Mouse (Mus musculus) left cerebral cortex, adult 8-10 months (tissue): Measurements from ENCODE around the gene Hpse2. TPM values are rescaled to one million over a fixed set of nuclear protein-coding genes. Genes with fewer than 3 reads are reported as not detected.

Experiments
- DNase-seq, 2 experiments: peaks; one replicate each; pipeline ENCODE4 v3.0.0; 2022; ENCODE audit warnings: low spot score in 2 of 2
- total RNA-seq, 4 experiments: library from RNA; stranded (reverse); gene quantifications; 2 replicates each; pipeline ENCODE4 v1.2.4; 2022

Gene Hpse2
- total RNA-seq, 4 experiments from 2014 or later: 0.08 to 0.13 (median 0.09) TPM; not detected in 1

DNA sequence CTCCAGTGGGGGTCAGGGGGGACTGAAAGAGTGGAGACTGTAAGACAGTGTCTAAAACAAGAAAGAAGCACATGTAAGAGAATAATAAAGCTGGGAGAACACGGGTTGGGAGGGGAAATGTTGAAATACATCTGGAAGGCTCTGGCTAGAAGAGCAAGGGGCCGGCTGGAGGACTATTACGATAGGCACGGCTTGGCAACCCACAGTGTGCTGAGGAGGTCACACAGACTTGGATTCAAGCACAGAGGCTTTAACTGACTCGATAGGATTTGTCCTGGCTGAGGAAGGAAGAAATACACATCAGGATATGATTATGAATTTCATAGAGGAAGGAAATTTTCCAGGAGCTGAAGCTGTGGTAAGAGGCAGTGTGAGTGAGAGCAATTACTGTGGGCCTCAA is 414.4 kb downstream of the Hpse2 start:
- no peak for DNase-seq

DNA sequence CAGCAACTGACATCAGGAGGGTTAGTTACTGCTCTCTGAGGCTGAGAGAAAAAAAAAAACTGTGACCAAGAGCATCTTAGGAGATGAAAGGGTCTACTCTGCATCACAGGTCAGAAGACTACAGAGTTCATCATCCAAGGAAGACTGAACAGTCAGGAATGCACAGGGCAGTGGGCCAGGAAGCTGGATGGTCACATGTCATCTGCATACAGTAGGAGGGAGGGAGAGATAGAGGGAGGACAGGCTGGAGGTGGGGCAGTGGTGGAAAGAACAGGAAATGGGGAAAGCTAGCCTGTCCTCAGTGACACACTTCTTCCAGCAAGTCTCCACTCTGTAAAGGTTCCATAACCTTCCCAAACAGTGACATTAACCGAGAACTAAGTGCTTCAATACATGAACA is 423.0 kb downstream of the Hpse2 start:
- DNase-seq: no peak

DNA sequence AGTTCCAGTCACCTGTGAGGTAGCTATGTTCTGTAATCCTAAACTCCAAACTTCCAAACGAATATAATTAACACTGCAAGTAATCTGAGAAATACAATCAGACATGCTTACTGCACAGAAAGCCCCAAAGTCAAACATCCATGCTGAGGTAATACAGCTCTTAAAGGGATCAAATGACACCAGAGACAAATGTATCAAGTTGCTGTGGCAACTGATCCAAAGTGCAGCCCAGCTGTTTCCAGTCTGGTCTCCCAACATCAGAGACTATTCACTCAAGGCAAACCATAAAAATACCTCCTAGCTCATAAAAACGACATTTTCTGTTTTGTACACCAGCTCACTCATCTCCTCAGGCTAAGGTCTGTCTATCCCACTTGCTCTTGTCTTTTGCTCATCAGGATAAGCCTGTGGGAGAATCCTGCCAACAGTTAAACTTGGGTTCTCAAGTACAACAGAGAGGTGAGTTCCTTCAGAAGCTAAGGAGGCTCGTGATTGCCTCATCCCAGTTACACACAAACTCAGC is 440.0 kb downstream of the Hpse2 start:
- no peak for DNase-seq

DNA sequence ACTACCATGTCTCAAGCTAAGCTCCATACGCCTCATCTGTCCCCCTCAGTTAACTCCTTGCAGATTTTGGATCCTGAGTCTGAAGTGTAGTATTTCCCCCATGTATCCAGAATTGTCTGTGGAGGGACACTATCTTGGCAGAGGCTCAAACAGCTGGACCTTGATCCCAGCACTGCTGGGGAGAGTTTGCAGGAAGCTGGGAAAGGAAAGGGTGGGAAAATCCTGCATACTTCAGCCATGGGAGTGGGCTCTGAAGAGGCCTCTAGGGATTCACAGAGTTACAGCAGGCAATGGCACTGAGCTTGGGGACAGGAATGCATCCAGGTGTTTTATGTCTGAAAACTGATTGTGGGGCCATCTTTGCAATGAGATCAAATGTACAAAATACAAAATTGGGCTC is 450.6 kb downstream of the Hpse2 start:
- no peak for DNase-seq

DNA sequence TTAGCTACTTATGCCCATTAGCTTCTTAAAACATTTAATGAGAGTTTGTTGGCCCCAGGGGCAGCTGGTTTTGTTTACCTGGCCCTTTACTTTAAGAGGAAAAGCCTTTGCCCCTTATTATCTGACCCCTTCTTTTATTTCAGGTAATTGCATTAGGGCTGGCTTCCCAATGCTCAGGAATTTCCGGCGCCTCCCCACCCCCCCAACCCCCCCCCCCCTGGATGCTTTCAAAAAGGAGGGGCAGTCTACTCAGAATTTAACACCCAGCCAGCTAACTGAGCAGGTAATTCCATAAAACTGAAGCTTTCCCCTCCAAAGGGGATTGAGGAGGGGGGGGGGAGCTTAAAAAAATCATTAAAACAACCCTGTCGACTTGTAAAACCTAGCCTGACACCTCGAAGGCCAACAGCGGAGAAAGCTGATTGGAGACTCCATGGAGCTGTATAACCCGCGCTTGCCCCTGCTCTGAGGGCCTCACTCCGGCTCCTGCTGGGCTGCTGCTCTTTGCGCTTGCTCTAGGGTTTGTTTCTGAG is 451.4 kb downstream of the Hpse2 start:
- DNase-seq: no peak

DNA sequence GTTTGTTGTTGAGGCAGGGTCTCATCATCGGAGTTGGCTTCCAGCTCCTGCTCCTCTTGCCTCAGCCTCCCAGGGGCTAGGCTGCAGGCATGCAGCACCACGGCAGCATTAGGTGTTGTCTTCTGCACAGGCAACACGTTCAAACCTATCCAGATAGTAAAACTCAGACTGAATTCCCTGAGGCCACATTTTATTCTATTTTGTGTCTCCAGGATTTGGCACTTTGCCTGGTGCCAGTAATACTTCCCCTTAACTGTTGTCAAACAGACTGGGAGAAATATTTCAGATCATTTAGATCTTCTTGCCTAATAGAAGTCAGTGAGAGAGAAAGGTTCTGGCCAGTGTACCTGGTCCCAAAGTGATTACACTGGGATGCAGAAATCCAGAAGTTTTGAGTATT is 458.5 kb downstream of the Hpse2 start:
- DNase-seq: no peak

DNA sequence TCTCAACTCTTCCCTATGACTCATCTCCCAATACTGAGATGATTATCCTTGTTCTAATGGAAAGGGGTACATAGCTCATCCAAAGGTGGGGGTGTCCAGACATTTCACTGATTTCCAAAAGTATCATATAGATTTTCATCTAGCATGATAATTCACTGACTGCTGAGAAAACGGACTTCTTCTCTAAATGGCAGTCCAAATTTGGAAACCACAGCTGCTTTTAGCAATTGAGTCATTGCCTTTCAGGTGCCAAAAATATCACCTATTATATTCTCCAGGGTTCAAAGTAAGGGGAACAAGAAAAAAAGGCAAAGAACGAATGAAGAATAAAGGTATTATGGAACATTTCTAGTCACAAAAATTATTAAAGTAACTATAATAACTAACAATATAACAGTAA is 459.9 kb downstream of the Hpse2 start:
- DNase-seq: no peak

DNA sequence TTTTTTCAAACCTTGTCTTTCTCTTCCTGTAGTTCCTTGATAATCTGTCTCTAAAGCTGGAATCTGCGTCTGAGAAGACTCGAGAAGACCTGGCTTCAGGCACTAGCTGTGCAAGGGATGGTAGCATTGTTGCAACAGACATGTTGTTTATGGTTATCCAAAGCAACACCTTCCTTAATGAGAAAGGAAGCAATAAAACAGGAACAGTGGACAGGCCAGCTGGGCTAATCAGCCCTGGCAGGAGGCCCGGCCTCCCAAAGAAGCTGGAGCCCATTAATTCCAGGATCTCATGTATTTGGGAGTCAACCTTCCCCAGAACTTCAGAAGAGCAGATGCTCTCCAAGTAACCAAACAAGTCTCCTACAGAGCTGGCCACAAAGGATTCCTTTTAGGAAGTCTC is 465.5 kb downstream of the Hpse2 start:
- no peak for DNase-seq

DNA sequence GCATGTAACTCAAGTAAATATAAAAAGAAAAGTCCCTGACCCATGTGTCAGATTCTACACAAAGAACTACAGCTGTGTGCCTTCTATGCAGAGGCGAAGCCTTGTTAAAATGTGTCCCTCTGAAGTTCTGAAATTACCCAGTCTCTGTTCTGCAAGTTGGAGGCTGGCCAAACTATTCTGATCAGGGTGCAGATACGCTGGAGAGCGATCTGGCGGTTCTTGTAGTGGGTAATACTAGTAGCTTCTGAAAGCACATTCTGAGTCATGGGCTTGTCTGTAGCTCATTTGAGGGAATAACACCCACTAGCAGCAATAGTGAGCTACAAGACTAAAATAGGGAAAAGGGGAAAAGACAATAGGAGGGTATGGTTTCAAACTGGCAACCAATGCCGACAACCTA is 474.5 kb downstream of the Hpse2 start:
- DNase-seq: no peak

DNA sequence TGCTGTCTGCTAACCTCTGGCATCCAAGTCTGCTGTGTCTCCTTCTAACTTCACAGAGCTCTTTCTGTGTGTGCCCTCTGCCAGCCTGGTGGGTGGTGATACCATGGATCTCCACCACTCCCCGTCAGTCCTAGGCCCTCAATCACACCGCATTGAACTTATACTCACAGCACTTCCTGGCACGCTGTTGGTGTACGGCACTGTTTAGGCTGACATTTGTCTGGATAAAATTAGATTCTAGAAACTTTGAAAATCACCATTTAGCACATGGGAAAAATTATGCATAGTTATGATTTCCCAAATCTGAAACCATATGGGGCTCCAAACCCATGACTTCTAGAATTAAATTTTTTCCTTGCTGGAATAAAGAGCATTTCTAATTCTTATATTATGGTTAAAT is 478.4 kb downstream of the Hpse2 start:
- DNase-seq: peak in 1 of 2 experiments; percentile 15

DNA sequence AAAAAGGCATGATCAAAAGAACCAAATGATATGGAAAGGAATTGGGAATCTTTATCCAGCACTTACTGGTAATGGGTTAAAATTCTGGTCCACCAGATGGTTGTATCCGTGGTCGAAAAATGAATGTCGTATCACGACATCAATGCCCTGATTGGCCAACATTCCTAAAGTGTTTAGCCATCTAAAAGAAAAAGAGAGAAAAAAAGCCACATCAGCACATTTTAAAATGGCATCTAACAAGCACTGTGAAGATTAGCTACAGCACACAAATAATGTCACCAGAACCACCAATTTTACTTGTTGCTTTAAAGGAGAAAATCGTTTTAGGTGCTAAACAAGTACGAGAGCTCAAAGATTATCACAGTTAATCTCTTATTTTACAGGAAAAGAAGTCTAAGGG is 479.6 kb downstream of the Hpse2 start:
- no peak for DNase-seq

DNA sequence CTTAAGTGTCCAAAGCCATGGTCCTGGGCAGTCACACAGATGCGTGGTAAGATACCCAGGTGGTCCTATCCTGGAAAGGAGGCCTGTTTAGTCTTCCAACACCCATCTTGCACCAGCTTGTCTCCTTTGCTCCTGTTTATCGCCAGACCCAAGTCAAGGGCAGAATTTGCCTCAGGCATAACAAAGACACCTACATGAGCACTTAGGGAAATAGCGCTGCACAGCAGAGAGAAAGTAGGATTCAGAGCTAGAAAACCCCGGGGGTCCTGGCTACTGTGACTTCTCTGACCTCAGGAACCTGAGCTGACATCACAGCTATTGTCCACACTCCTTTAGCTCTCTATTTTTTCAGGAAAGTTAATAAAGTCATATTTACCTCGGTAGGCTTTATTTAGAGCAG is 481.8 kb downstream of the Hpse2 start:
- DNase-seq: no peak

DNA sequence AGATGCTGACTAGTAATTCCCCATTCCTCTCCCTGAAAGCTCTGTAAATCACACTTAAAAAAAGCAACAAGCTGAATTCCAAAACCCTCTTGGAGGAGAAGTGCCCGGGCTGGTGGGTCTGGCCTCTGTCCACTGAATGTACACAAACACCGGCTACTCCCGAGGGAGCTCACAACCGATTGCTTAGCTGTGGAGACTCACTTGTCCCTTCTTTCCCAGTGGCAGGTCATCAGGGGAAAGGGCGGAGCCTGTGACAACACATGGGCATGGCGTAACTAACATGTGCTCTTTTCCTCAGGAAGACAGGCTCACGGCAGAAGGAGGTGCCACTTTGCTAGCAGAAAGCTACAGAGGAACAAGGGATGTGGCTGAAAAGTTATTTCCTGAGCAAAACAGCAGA is 483.4 kb downstream of the Hpse2 start:
- no peak for DNase-seq

DNA sequence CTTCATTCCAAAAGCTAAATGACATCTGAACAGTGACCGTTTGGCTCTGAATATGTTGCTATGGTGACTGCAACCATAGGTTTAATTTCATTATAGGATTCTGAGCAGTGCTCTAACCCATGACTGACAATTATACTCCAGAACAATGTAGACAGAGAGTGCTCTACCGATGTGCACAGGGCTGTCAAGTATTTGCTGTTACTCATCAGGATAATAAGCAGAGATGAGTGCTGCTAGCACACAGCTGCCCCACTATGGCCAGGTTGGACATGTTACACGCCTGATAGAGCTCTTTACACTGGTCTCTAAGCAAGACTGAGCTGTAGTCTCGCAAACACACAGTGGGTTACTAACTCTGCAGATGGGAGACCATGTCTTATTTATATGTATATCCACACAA is 483.9 kb downstream of the Hpse2 start:
- DNase-seq: no peak

DNA sequence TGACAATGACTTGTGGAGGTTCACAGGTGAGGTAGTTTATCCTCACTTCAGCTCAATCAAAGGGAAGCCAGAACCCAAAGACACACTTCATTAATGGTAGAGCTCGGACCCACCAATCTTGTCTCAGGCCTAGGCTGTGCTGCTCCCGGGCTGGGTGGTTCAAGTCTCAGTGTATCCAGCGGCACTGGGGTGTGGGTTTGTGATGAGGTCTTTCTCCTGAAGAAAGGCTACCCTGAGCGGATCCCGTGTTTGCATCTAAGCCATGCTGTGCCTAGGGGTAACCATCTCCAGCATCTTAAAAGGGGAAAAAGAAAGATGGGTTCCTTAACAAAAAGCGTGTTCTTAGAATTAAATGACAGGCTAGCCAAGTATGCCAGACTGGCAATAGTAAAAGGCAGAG is 484.3 kb downstream of the Hpse2 start:
- DNase-seq: no peak

DNA sequence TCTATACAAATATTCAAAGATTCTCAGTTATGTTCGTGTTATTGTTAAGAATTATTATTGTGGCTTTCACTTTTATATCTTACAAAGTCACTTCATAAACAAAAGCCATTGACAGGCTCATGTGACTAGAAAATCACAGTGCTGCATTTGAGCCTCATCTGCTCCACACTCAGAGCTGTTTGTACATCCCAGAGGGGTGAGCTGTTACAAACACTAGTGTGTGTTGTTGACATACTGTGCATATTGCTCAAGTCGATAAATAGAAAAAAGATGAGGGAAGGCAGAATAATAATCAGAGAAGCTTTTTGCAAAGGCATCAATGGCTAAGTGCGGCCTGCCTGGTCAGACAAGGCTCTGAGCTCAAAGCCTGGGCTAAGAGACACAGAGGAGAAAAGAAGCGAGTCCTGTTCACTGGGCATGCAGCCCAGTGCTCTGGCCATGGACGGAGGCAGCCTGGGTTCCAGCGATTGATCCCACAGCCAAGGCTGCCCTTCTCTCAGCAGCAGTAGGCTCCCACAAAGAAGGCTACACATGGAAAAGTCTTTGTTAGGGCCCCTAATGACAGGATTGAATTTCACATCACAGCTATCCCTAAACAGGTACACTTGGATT is 485.6 kb downstream of the Hpse2 start:
- DNase-seq: peak in 1 of 2 experiments; percentile 38

DNA sequence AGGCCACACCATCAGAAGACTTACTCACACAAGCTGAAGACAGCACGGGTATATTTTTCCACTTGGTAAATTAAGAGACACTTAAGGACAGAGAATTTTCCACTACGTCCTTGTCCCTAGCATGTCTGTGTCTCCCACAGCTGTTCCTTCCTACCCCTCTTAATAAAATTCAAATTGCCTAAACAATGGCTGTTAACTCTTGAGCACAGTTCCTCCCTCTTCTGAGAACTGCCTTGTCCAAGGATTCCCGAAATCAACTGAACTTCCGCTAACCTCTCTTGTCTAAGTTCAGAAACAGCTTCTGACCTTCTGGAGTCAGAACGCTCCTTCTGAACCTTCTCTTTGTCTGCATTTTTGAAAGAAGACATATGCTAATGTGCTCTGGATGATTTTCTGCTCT is 496.6 kb downstream of the Hpse2 start:
- DNase-seq: no peak

DNA sequence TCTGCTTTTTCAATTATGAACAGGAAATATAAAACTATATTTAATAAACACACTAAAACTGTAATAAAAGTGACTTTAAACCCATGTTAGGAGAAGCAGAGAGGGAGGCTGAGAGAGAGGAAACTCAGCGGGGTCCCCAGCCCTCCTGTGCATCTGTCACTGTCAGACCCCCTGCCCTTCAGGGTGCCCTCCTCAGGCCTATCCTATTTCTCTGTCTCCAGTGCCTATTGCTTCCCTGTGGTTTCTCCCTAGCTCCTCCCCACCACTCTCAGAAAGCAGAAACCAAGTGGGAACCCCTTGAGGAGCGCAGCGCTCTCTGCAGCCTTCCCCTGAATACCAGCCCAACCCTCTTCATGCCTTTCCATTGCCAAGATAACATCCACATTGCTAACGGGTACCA is 510.5 kb downstream of the Hpse2 start:
- DNase-seq: no peak

DNA sequence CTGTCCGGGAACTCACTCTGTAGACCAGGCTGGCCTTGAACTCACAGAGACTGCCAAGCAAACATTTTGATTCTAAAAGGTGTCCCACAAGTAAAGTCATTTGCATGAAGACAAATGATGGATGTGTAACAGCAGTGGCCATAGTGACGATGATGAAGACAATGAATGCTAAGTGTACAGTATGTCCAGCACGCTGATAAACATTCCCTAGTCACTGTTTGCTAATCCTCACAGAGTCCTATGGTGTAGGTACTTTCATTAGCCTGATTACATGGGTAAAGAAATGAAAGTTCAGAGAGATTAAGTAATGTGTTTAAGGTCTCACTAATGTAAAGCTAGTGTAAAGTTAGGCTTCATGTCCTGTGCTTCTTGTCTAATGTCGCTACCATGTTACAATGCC is 511.6 kb downstream of the Hpse2 start:
- no peak for DNase-seq

DNA sequence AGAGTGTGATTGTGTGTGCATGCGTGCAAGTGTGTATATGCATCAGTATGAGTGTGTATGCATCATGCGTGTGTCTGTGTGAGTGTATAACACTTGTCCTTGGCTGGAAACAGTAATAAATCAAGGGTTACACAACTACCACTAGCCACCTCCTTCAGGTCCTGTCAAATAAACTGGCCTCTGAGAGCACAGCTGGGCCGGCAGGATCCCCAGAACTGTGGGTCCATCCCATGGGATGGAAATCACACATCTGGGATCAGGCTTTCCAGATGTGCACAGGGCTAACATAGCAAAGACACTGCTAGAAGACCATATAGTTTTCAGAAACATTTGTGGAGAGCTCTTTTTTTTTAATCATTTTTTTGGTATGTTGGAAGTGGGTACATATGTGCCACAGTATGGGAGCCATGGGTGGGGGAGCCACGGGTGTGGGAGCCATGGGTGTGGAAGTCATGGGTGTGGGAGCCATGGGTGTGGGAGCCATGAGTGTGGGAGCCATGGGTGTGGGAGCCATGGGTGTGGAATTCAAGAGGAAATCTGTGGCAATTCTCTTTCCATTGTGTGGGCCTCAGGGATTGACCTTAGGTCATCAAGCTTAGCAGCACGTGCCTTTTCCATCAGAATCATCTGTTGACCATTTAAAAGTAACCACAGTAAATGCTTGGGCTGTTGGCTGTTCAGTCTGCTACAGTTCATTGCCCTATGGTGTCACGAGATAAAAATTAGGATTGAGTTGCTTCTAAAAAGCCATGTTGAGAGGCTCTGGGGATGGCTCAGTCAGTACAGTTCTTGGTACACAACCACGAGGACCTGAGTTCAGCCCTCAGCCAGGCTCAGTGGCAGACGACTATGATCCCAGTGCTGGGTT is 518.3 kb downstream of the Hpse2 start:
- no peak for DNase-seq

DNA sequence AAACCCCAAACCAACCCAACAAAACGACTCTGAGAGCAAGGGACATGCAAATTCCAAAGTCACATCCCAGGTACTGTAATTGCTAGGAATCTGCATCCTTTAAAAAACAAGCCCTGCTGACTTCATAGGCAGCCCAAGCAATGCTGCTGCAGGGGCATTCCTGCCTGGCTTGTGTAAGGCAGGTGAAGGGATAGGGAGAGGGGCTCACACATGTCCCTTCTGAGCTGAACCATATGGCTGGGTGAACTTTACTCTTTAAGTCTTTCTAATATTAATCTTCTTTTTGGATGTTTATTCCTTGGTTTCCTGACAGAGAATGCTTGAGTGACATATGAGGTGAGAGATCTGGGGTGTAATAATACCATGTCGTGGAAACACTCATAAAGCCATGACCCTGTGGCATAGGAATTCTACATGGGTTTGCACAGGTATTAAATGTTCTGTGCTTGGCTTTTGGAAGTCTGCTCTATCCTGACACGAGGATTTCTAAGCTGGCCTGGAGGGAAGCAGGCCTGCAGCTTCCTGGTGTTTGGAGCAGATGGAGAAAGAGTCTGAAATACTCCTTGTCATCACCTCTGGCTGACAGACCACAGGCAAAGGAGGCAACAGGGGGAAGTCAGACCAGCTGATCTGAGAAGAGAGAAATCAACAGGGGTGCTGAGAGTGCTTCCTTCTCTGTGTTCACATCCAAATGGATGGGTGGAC is 519.0 kb downstream of the Hpse2 start:
- DNase-seq: no peak

DNA sequence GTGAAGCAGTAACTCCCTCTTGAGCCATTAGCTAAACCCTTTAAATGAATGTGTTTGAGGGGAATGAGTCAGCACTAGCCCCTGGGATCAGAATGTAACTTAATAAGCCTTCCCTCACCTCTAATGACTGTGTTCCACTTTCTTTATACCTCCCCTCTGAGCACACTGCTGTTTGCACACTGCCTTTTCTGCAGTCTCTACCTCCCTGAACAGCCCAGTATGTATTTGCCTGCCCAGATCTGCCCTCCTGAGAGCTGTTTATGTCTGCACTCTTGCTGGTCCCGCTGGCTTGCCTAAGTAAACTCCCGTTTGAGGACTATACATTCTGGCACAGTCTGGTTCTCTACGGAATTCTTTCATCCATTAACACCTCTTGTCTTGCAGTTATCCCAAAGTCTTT is 525.1 kb downstream of the Hpse2 start:
- DNase-seq: no peak
